Mouse (Mus musculus): Measurements from ENCODE around the gene Naglu. TPM values are rescaled to one million over a fixed set of nuclear protein-coding genes. Genes with fewer than 3 reads are reported as not detected.

Gene Naglu
- total RNA-seq, 4 experiments from 2014 or later = 2.9 to 4.8 (median 4.0) TPM

DNA sequence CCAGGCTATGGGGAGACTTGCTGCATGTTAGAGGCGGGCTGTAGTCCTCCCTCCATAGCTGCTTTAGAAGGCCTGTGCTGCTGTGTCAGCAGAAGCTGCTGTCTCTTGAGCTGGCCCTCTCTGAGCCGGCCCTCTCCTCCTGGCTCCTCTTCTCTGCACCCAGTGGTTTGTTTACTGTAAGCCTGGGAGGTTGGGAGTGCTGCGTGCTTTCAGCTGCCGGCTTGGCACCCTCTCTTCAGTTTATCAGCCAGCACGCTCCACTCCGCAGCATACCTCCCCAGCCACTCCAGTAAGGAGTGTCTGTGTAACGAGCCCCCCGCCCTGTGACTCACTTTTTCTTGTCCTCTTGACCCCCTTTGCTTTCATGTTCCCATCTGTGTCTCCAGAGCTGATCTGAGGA is 12.9 kb upstream of the Naglu start:
- peak in 1 of 2 experiments; percentile 60 for DNase-seq (ENCODE audit: low spot score in 2 of 2)

DNA sequence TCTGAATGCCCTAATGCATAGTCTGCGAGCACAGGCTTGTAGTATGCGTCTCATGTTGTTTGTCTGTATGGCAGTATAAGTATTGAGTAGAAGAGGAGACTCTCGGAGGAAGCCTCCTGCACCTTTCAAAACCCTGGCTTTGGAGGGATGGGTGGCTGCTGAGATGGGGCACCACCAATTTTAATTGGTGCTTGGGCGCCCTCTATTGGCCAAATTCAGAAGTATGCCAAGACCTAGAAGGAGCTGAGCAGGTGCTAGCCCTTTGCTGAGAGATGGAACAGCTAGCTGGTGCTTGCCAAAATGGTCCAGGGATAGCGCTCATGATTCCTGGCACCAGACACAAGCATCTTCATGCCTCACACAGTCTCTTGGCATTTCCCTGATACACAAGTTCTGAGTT is 12.0 kb upstream of the Naglu start:
- DNase-seq (ENCODE audit: low spot score in 2 of 2) = peak; percentile 78 to 83

DNA sequence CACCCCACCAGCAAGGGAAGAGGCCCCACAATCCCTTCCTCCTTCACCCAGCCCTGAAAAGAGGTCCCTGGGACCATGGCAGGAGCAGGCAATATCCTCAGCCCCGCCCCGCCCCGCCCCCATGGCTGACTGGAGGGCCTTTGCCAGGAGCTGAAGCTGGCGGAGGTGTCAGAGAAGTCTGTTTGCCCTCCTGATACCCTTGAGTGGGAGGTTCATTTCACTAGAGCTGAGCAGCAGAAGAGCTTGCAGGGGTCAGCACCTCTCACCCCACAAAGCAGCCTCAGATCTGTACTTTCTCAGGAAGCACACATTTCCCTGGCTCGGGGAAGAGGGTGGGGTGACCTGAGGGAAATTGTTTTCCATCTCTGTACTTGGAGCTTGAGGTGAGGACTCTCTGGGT is 11.1 kb upstream of the Naglu start:
- DNase-seq (ENCODE audit: low spot score in 2 of 2) = no peak

DNA sequence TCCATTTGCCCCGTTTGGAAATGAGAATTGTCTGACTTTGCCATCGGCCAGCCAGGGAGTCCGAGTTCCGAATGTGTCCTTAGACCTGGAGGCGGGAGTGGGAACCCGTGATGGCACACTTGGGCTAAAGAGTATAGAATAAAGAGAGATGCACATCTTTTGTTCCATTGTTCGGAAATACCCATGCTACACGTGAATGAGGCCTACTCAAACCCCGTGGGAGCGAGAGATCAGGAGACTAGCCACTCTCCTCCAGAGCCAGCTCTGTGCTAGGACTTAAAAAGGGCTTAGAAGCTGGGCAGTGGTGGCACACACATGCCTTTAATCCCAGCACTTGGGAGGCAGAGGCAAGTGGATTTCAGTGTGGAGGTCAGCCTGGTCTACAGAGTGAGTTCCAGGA is 10.3 kb upstream of the Naglu start:
- no peak for DNase-seq (ENCODE audit: low spot score in 2 of 2)

DNA sequence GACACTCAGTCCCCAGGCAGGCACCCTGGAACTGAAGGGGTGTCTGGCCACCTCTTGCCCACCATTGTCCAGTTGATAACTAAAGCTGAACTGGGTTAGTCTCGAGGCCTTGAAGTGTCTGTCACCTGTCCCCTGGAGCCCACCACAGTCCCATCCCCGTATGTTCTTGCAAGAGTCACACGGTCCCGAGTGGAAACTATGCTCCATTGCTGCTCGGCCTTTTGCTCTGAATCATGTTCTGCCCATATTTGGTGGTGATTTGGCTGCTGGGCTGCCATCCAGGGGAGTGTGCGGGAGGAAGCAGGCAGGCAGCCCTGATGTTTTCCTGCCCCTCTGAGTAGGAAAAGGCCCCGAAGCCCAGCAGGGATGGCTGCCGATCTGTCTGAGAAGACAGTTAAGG is 9.7 kb upstream of the Naglu start:
- DNase-seq (ENCODE audit: low spot score in 2 of 2) = peak in 1 of 2 experiments; percentile 56

DNA sequence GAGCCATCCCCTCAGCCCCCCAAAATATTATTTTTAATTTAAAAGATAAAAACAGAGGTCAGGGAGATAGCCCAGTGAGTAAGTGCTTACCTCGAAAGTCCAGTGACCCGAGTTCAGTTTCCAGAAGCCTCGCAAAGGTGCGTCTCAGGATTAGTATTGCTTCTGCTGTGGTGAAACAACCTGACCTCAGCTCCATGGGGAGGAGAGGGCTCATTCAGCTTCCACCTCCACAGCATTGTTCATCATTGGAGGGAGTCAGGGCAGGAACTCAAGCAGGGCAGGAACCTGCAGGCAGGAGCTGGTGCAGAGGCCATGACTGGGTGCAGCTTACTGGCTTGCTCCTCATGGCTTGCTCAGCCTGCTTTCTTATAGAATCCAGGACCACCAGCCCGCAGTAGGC is 8.8 kb upstream of the Naglu start:
- DNase-seq (ENCODE audit: low spot score in 2 of 2) = no peak

DNA sequence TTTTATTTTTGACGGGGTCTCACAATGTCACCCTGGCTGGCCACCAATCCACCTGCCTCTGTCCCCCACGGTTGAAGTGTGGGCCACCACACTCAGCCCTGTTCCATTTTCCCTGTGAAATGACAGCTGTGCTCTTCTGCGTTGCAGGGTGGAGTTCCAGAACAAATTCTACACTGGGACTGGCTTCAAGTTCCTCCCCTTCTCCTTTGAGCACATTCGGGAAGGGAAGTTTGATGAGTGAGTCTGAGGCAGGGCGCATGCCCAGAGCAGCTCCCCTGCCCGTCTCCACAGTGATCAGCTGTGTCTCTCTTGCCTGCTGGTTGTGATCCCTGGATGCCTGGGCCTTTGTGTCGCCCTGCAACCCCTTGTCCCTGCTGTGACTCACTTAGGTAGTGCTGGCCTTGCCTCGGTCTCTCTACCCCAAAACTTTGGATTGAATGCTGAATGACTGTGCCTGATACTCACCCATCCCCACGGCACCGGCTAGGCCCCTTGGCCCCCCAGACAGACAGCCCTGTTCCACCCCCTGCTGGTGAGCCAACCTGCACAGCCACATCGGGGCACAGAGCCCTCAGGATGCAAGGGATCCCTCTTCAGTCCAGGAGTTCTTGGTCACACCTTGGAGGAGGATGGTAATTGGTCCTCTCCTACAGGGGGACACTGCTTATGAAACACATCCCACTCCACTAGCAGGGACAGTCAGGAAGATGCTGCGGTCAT is 7.5 kb upstream of the Naglu start:
- peak in 1 of 2 experiments; percentile 57 for DNase-seq (ENCODE audit: low spot score in 2 of 2)

DNA sequence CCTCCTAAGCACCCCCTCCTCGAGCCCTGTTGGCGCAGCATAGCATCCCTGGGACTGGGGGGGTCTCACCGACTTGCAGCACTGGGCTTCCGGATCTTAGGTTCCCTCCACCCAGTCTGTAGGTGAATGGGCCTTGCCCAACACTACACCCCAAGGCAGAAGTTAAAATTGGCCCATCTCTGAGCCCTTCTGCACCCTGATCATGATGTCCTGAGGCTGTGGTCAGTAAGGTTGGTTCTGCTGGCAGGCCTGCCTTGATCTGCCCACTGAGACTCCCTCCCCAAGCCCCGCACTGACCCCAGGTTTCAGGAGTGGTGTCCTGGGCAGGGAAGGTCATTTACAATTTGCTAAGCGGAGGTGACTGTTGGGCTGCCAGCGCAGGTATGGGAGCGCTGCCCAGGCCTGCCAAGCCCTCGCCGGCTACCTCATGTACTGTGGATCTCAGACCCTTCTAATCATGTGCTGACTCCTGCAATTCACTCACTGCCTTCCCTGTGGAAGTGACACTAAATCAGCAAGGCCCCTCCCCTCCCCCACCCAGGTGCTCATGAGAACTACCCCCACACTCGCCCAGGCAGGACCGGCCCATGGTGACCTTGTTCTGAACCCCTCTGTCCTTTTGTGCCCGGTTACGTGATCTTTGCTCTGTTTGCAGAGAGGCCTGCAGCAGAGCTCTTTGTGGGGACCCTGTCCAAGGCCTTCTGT is 6.7 kb upstream of the Naglu start:
- no peak for DNase-seq (ENCODE audit: low spot score in 2 of 2)

DNA sequence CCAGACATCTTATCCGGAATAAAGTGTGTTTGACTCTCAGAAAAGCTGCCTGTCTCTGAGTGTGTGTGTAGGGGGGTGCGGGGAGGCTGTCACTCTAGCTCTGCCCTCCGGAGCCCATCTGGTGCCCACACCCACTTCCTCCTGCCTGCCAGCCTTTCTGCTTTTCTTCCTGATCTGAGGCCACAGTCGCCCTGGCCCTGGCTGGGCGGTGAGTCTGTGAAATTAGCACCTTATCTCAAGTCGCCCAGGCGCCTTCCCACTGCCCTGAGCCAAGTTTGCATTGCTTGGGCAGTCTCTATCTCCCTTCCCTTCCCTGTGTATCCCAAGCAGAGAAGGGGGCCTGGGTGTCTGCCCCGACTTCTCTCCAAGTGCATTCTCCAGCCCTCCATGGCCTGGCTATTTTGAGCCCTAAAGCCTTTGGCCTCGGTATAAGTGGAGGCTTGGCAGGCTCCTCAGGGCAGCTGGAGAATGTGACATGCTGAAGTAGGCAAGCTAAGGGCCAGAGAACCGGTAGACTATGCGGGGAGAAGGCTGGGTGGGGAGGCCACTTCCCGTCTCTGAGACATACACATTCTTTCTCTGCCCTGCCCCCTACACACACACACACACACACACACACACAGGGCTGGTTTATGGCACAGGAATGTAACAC is 6.0 kb upstream of the Naglu start:
- DNase-seq (ENCODE audit: low spot score in 2 of 2) = peak; percentile 76 to 77

DNA sequence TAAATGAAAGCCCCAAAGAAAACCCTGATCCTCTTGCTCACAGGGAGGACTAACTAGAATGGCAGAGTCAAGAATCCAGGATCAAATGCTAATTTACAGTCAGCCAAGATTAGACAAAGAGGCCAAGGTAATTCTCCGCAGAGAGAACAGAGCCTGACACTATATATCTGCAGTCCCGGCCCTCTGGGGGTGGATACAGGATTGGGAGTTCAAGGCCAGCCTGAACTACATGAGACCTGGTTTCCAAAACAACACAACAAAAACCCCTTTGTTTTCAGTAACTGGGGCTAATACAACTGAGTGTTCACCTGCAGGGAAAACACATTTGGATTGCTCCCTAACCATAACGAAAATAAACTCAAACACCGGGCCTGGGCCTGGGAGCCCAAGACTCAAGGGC is 5.3 kb upstream of the Naglu start:
- DNase-seq (ENCODE audit: low spot score in 2 of 2) = no peak

DNA sequence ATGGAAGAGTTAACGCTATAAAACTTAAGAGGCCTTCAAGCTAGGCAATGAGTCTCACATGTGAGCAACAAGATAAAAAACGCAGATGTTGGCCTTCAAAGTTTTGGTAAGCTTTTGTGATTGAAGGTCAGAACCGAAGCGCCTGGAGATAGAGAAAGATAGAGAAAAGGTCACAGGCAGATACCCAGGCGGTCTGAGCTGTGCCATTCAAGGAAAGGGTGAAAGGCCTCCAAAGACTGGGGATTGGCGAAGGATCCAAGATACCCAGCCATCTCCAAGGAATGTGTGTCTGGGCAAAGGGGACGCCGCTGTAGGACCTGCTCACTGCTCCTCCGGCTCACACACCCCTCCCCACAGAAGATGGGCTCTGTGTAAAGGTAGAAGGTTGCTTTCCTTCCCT is 4.8 kb upstream of the Naglu start:
- no peak for DNase-seq (ENCODE audit: low spot score in 2 of 2)

DNA sequence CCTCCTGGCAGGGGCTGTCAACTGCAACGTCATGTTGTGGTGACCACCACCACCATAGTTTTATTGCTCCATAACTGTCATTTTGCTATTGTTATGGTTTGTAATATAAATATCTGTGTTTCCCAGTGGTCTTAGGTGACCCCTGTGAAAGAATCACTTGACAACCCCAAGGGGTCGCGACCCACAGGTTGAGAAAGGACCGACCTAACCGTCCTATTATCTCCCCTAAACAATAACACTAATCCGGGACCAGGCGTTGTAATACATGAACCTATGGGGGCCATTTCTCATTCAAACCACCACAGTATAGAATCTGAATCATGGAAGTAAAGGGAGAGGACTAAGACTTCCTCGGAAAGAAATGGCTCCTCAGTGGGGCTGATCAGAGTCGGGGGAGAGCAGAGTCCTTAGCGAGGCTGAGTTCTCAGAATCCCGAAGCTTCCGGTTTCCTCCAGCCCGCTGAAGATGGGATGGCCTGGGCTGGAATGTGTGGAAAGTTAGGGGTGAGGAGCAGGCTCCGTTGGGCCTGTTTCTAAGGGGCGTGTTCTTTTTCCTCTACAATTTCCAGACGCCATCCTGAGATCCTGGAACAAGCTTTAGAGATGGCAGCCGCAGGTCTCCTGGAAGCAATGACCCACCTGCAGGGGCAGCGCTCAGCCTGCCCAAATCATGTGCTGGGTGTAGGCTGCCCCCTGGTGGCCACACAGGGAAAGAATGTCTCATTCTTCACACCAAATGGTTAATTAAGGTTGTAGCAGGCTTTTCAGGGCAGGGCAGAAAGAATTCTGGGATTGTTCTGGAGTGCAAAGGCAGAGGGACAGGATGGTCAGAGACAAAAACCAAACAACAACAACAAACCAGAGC is 3.0 kb upstream of the Naglu start:
- DNase-seq (ENCODE audit: low spot score in 2 of 2) = peak; percentile 76 to 77

DNA sequence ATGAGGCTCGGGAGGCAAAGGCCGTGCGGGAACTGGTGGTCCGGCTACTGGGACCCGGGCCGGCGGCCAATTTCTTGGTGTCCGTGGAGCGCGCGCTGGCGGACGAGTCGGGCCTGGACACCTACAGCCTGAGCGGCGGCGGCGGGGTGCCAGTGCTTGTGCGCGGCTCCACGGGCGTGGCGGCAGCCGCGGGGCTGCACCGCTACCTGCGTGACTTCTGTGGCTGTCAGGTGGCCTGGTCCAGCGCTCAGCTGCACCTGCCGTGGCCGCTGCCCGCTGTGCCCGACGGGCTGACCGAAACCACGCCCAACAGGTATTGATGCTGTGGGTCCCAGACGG is 346 bp downstream of the Naglu start:
- no peak for DNase-seq (ENCODE audit: low spot score in 2 of 2)

DNA sequence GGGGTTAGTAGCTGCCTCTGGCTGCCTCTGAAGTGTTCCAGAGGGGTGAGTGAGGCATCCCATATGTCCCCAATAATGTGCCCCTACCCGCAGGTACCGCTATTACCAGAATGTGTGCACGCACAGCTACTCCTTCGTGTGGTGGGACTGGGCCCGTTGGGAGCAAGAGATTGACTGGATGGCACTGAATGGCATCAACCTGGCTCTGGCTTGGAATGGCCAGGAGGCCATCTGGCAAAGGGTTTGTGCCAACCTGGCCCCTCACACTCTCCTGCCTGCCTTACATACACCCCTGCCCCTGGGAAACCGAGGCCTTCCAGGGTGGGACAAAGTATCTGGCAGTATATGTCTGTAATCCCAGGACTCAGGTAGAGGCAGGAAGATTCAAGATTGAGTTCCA is 1.2 kb downstream of the Naglu start:
- no peak for DNase-seq (ENCODE audit: low spot score in 2 of 2)

DNA sequence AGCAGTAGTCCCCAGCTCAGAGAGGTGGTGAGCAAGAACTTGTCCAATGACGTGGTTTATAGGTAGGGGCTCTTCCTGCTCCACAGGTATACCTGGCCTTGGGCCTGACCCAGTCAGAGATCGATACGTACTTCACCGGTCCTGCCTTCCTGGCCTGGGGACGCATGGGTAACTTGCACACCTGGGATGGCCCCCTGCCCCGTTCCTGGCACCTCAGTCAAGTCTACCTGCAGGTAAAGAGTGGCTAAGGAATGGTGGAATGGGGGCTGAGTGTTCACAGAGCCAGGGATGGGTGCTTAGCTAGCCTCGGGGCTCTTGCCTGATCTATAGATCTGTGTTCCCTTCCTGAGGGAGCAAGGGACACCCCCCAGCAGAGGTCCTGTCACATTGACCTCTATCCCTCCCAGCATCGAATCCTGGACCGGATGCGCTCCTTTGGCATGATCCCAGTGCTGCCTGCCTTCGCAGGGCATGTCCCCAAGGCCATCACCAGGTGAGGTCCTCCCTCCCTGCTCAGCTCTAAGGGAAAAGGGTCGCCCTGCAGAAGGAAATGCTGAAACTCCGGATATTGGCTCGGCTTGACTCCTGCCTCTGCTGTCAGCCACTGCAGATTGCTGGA is 2.1 kb downstream of the Naglu start:
- no peak for DNase-seq (ENCODE audit: low spot score in 2 of 2)

DNA sequence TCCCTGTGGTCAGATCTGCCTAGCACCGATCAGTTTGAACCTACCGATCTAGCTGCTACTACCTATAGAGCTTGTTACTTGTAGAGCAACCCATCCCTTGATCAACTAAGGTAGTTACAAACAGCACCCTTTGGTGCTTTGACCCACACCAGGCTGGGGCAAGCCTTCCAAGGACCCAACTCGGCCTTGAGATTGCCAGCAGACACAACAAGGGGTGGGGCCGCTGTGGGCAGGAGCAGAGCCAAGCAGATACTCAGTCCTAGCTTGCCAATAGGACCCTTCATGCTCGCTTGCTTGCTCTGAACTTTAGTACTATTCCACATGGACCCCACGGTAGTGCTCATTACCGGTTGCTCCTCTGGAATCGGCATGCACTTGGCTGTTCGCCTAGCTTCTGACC is 8.3 kb downstream of the Naglu start, which contains the start of gene Hsd17b1:
Hsd17b1 (plus strand) TSS at position 291 of the 400 bp plus-strand sequence.
- no peak for DNase-seq (ENCODE audit: low spot score in 2 of 2)

DNA sequence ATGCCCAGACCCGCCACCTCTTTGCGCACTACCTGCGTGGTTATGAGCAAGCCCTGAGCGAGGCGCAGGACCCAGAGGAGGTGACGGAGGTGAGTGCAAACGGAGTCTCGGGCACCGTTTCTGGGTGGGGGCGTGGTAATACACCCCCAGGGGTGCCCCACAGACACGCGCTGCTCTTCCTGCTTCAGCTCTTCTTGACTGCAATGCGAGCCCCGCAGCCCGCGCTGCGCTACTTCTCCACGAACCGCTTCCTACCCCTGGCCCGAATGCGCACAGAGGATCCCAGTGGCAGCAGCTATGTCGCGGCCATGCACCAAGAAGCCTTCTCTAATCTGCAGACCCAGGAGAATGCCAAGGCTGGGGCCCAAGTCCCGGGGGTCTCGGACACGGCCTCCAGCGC is 9.9 kb downstream of the Naglu start:
- no peak for DNase-seq (ENCODE audit: low spot score in 2 of 2)

DNA sequence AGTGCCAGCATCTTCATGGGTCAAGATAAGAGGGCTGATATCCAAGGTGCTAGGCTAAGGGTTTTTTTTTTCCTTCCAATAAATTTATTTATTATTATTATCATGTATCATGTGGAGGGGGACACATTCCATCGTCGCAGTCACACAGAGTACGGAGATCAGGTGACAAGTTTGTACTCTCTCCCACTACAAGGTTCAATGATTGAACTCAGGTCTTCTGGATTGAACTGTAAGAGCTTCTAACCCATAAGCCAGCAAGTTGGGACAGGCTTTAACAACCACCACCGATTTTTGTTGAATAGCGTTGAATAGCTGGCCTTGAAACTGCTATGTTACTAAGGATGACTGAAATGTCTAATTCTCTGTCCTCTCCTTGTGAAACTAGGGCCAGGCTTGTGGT is 10.6 kb downstream of the Naglu start:
- no peak for DNase-seq (ENCODE audit: low spot score in 2 of 2)

DNA sequence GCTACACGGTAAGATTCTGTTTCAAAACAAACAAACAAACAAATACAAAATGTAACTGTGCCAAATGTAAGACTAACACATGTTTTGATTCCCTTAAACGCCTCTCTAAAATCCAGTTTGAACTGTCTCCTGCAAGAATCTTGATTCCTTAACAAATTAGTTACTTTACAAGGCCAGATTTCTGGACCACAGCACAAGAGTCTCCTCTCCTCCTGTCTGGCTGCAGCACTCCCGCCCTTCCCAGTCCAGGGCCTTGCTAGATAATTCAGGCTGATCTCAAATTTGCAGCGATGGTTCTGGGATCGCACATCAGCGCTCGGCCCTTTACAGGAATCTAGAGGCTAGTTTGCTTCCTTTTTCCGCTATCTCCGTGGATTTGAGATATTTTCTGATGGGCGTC is 11.8 kb downstream of the Naglu start:
- no peak for DNase-seq (ENCODE audit: low spot score in 2 of 2)

DNA sequence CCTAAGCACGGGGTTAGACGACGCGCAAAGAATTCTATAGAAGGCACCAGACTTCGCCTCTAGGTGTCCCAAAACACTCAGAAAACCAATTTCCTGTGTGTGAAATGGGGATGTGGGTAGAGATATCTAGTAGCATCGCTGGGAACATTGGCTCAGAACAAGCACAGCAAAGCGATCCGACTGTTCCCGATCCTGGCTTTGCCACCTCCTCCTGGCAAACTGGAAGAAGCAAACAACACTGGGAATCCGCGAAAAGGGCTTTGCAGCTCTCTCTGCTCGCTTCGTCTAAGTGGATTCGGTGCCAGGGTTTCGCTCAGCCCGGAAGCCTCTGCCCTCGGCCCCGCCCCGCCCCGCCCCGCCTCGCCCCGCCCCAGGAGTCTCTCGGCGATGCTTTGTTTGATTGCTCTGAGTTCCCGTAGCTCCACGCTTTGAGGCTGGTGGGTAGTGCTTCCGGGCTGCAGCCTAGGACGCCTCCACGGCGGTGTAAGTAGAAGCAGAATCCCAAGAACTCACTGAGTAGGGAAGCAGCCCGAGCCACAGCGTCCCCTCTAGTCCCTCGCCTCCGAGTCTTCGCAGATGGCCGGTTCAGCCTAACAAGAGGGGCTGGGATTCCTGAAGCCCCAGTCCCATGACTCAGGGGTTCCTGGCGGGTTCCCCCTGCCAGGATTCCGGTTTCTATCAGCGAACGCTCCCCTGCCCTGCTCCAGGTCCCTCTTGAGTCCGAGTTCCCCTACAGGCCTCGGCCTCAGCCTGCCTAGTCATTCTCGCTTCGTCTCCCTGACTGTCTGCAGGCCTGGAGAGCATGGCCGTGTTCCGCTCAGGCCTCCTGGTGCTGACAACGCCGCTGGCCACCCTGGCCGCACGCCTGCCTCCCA is 12.6 kb downstream of the Naglu start, which contains the start of gene Coasy:
Coasy (plus strand) TSS at position 358 of the 875 bp plus-strand sequence.
- DNase-seq (ENCODE audit: low spot score in 2 of 2) = peak; percentile 59 to 72
